In the genomic region with DNA sequence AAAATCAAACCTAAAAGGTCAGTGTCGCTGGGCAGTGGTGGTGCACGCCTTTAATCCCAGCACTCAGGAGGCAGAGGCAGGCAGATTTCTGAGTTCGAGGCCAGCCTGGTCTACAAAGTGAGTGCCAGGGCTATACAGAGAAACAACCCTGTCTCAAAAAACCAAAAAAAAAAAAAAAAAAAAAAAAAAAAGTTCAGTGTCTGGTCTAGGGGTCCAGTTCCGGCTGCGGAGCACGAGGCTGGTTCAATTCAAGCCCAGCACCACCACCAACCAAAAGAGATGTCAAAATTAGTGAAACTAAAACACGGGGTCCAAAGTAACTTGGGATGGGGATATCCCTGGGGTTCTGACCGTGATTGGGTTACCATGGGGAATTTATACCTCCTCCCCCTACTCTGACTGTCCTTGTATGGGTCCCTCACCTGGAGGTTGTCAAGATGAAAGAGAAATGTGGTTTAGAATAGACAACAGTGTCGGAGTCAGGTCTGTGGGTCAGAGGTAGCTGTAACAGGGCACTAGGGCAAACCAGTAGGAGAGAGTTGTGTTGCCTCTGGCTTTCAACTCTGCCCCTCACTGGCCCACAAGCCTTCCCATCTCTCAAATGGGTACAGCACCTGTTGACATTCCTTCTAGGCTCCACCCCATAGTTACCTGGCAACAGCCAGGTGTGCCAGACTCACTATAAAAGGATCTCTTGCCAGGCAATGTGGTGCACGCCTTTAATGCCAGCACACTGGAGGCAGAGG, we compare ENCODE assay signal across 11 mouse cellular contexts. TPM values are rescaled to one million over a fixed set of nuclear protein-coding genes. Genes with fewer than 3 reads are reported as not detected.
A peak's percentile ranks its signal among the peaks of the same experiment; 100 is the strongest.
DNase-seq lines count a peak whose midpoint lies in the region; ATAC-seq lines count a peak whose summit lies in the region.
"Had no signal": no experiment of that assay in that cellular context is flagged by ENCODE, and none has a peak within 500 bp of the region (broad histone marks: within the 10 kb centered on the region; RNA-seq: fewer than 3 reads in every experiment).

No protein-coding gene starts in this region.

- peaks cover 26 to 34% of the 10 kb centered on the region in 2 experiments for H3K4me1 ChIP-seq in heart, embryonic 14.5 days (ENCODE audit: control insufficient read depth in 2 of 2, insufficient read depth in 2 of 2, low read length in 2 of 2)
- H3K4me1 ChIP-seq in neural tube, embryonic 11.5 days (ENCODE audit: control insufficient read depth, insufficient read depth, low read length) = peaks cover 22% of the 10 kb centered on the region
- peaks cover 25% of the 10 kb centered on the region for H3K4me1 ChIP-seq in limb, embryonic 11.5 days (ENCODE audit: control insufficient read depth, insufficient read depth, low read length)
- peaks cover 34% of the 10 kb centered on the region for H3K4me1 ChIP-seq in stomach, embryonic 16.5 days (ENCODE audit: control insufficient read depth, insufficient read depth, low read length)

- H3K4me2 ChIP-seq in heart, embryonic 14.5 days (ENCODE audit: low read length) = peak overlapping the region; percentile 96
- peak overlapping the region; percentile 74; the same call in 1 of the 2 replicates for H3K4me2 ChIP-seq in neural tube, embryonic 11.5 days (ENCODE audit: low read depth)
- H3K4me2 ChIP-seq in limb, embryonic 11.5 days (ENCODE audit: low read depth, severe bottlenecking) = peak overlapping the region; percentile 98; the same call in 1 of the 2 replicates
- H3K4me2 ChIP-seq in stomach, embryonic 16.5 days (ENCODE audit: low read depth, low read length) = peak overlapping the region; percentile 90

- intact Hi-C loops in heart, postnatal 10 days (cut with DNase I) = no loop called here

- DNase-seq in heart, postnatal 10 days = no peak
- DNase-seq in neural tube, embryonic 11.5 days (ENCODE audit: low spot score) = no peak
- no peak for DNase-seq in neural tube, embryonic 10.5 days (ENCODE audit: extremely low spot score, low spot score)
- DNase-seq in limb, embryonic 11.5 days (ENCODE audit: low spot score) = no peak
- no peak for DNase-seq in cerebellum, adult 18-20 months
- DNase-seq: adrenal gland, adult 8-10 months; gastrocnemius, postnatal 10 days; kidney, postnatal 25 days had no signal

- H3K9ac ChIP-seq in heart, embryonic 14.5 days (ENCODE audit: low read length) = no peak overlapping the region
- H3K9ac ChIP-seq in neural tube, embryonic 11.5 days (ENCODE audit: low read length) = no peak overlapping the region
- H3K9ac ChIP-seq in limb, embryonic 11.5 days (ENCODE audit: low read length) = no peak overlapping the region
- H3K9ac ChIP-seq in stomach, embryonic 16.5 days (ENCODE audit: low read length) = peak overlapping the region; percentile 90; the same call in 1 of the 2 replicates

- no peak for ATAC-seq in heart, embryonic 14.5 days (ENCODE audit: insufficient number of reproducible peaks, insufficient read depth, low FRiP score, low read depth)
- ATAC-seq in neural tube, embryonic 11.5 days (ENCODE audit: insufficient read depth, low FRiP score, low TSS enrichment) = no peak
- no peak for ATAC-seq in limb, embryonic 11.5 days (ENCODE audit: insufficient number of reproducible peaks, low FRiP score, low TSS enrichment, low read depth)
- ATAC-seq in stomach, embryonic 16.5 days (ENCODE audit: insufficient read depth, low FRiP score) = no peak
- no peak for ATAC-seq in granulocyte monocyte progenitor cell, adult 5-6 weeks (replicated peaks; ENCODE audit: poor library complexity, severe bottlenecking)

- H3K4me3 ChIP-seq in heart, embryonic 14.5 days (ENCODE audit: control insufficient read depth in 1 of 2, insufficient read depth in 1 of 2, low read depth in 1 of 2, low read length in 2 of 2) = no peak overlapping the region
- peak overlapping the region; percentile 95 for H3K4me3 ChIP-seq in neural tube, embryonic 11.5 days (ENCODE audit: low read depth, low read length)
- H3K4me3 ChIP-seq in limb, embryonic 11.5 days (ENCODE audit: low read depth, low read length) = no peak overlapping the region
- H3K4me3 ChIP-seq in stomach, embryonic 16.5 days (replicated peaks; ENCODE audit: low read length) = no peak overlapping the region; the same call in 1 of the 2 replicates

- H3K9me3 ChIP-seq in heart, embryonic 14.5 days (ENCODE audit: control insufficient read depth, low read length) = no peaks in the 10 kb centered on the region
- H3K9me3 ChIP-seq in neural tube, embryonic 11.5 days (ENCODE audit: control insufficient read depth, low read length) = no peaks in the 10 kb centered on the region
- no peaks in the 10 kb centered on the region for H3K9me3 ChIP-seq in limb, embryonic 11.5 days (ENCODE audit: control insufficient read depth, low read length)
- no peaks in the 10 kb centered on the region for H3K9me3 ChIP-seq in stomach, embryonic 16.5 days (replicated peaks; ENCODE audit: control insufficient read depth, low read length)

- no peaks in the 10 kb centered on the region; the same call in 1 of the 2 replicates for H3K36me3 ChIP-seq in heart, embryonic 14.5 days (ENCODE audit: control insufficient read depth, insufficient read depth, low read length)
- peaks cover 2% of the 10 kb centered on the region; the same call in 1 of the 2 replicates for H3K36me3 ChIP-seq in neural tube, embryonic 11.5 days (ENCODE audit: control insufficient read depth, insufficient read depth, low read length)
- H3K36me3 ChIP-seq in limb, embryonic 11.5 days (ENCODE audit: control insufficient read depth, insufficient read depth, low read length) = no peaks in the 10 kb centered on the region; the same call in 1 of the 2 replicates
- H3K36me3 ChIP-seq in stomach, embryonic 16.5 days (ENCODE audit: control insufficient read depth, insufficient read depth, low read length) = 0 out of 2 replicates have a peak, but pooled peaks cover 5% of the 10 kb centered on the region

- H3K27me3 ChIP-seq in heart, embryonic 14.5 days (ENCODE audit: control insufficient read depth, insufficient read depth, low read length) = no peaks in the 10 kb centered on the region
- H3K27me3 ChIP-seq in neural tube, embryonic 11.5 days (ENCODE audit: control insufficient read depth, insufficient read depth, low read length) = no peaks in the 10 kb centered on the region
- no peaks in the 10 kb centered on the region for H3K27me3 ChIP-seq in limb, embryonic 11.5 days (ENCODE audit: control insufficient read depth, insufficient read depth, low read length)
- no peaks in the 10 kb centered on the region for H3K27me3 ChIP-seq in stomach, embryonic 16.5 days (ENCODE audit: control insufficient read depth, insufficient read depth, low read length)

- no peak overlapping the region for H3K27ac ChIP-seq in heart, embryonic 14.5 days (replicated peaks in 1 of 2; ENCODE audit: control insufficient read depth in 1 of 2, insufficient read depth in 1 of 2, low read depth in 2 of 2, low read length in 2 of 2)
- no peak overlapping the region for H3K27ac ChIP-seq in neural tube, embryonic 11.5 days (ENCODE audit: low read depth, low read length)
- H3K27ac ChIP-seq in limb, embryonic 11.5 days (replicated peaks; ENCODE audit: low read depth, low read length) = no peak overlapping the region
- H3K27ac ChIP-seq in stomach, embryonic 16.5 days (ENCODE audit: low read length) = peak overlapping the region; percentile 97

- WGBS in heart, embryonic 14.5 days = 91% methylated on average over 10 of the region's 10 CpGs
- WGBS in neural tube, embryonic 11.5 days = 92% methylated on average over 10 of the region's 10 CpGs
- WGBS in limb, embryonic 11.5 days = 95% methylated on average over 10 of the region's 10 CpGs
- WGBS in stomach, embryonic 16.5 days = 92% methylated on average over 10 of the region's 10 CpGs

RNA-seq across cellular contexts. Expression of a gene that starts 1.2 kb away (rescaled TPM):
- polyA plus RNA-seq in heart, embryonic 14.5 days (2014; fragmentation: Nextera tagmentation; extraction: Ambion mirVana) = 13.3 and 16.8 TPM in 2 replicates
- 10 to 100 TPM; 23.6 to 33.0 TPM for total RNA-seq in heart, postnatal 10 days (2021)
- polyA plus RNA-seq in neural tube, embryonic 11.5 days (2014; fragmentation: Nextera tagmentation; extraction: Ambion mirVana) = 73.3 and 78.2 TPM in 2 replicates
- 74.3 and 75.4 TPM in 2 replicates for polyA plus RNA-seq in limb, embryonic 11.5 days (2014; fragmentation: Nextera tagmentation; extraction: Ambion mirVana)
- 59.7 and 62.0 TPM in 2 replicates for polyA plus RNA-seq in stomach, embryonic 16.5 days (2015; fragmentation: Nextera tagmentation; extraction: Ambion mirVana)
- total RNA-seq in granulocyte monocyte progenitor cell, adult 5-6 weeks (2014; fragmentation: Nextera tagmentation) = 13.9 and 15.5 TPM in 2 replicates
- total RNA-seq in granulocyte monocyte progenitor cell, adult 5-6 weeks (2017) = 14.8 and 21.5 TPM in 2 replicates

RNA-seq across cellular contexts. Expression of a gene that starts 43.0 kb away (rescaled TPM):
- 0.18 and 0.19 TPM in 2 replicates for polyA plus RNA-seq in heart, embryonic 14.5 days (2014; fragmentation: Nextera tagmentation; extraction: Ambion mirVana)
- total RNA-seq in heart, postnatal 10 days (2021) = not detected
- 0.26 and 0.50 TPM in 2 replicates for polyA plus RNA-seq in neural tube, embryonic 11.5 days (2014; fragmentation: Nextera tagmentation; extraction: Ambion mirVana)
- 0.51 and 0.54 TPM in 2 replicates for polyA plus RNA-seq in limb, embryonic 11.5 days (2014; fragmentation: Nextera tagmentation; extraction: Ambion mirVana)
- 0.18 and 0.41 TPM in 2 replicates for polyA plus RNA-seq in stomach, embryonic 16.5 days (2015; fragmentation: Nextera tagmentation; extraction: Ambion mirVana)
- total RNA-seq in granulocyte monocyte progenitor cell, adult 5-6 weeks (2014; fragmentation: Nextera tagmentation) = not detected in 2 replicates
- not detected in 2 replicates for total RNA-seq in granulocyte monocyte progenitor cell, adult 5-6 weeks (2017)
- total RNA-seq: gastrocnemius, postnatal 10 days had no signal
